Mouse (Mus musculus): Measurements from ENCODE around the gene Pced1b. TPM values are rescaled to one million over a fixed set of nuclear protein-coding genes. Genes with fewer than 3 reads are reported as not detected.

Pced1b gene
- polyA plus RNA-seq, 1 experiment from 2014 or later, result 3.2 TPM

DNA sequence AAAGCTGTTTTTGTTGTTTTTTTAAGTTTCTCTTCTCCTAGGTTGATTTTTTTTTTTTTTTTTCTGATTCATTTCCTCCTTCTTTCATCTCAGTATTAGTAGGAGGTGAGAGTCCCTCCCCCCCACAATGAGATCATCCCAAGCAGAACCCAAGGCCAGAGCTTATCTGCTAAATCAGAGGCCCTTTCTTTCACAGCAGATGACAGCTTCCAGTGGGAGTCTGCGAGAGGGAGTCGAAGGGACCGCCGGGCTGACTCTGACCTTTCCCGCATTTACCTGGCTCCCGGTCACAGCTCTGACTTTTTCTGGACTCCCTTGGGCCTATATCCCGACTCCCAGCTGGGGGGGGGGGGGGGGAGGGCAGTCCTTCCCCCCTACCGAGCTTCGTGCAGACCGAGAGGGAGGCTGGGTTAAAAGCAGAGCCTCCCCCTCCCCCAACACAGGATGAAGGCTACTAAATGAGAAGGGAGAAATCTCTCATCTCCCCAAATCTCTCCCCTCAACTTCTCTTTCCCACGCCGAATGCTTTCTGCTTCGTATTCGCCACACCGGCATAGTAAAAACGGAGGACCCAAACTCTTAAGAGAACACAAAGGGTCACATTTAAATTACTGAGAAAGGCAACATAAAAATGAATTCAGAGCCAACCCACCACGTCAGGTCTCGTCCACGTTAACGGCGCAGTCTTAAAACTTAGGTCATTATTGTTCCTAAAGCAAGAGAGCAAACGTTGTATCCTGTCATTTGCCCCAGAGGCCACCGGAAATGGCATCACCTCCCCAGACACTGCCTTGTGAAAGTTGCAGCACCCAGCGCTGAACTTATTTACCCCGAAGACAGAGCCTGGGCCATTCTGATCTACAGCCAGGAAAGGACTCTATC lies 126.5 kb downstream of the Pced1b start:
- H3K27me3 ChIP-seq (ENCODE audit: control insufficient read depth, insufficient read depth, low read length), result no peaks in the 10 kb centered on the region
- no peak overlapping the region for H3K4me3 ChIP-seq (ENCODE audit: low read depth, low read length)
- WGBS, result 14% methylated on average over 24 of the region's 25 CpGs
- DNase-seq (ENCODE audit: low spot score) (peak; percentile 40), ATAC-seq (ENCODE audit: low FRiP score) (0 out of 2 replicates have a peak, but pooled peaks have one; percentile 45)
- H3K4me1 ChIP-seq (replicated peaks; ENCODE audit: control insufficient read depth, insufficient read depth, low read length), result peaks cover 2% of the 10 kb centered on the region; the same call in 1 of the 2 replicates
- no peaks in the 10 kb centered on the region for H3K9me3 ChIP-seq (ENCODE audit: control insufficient read depth, low read length)
- peak overlapping the region; percentile 37 for H3K4me2 ChIP-seq (replicated peaks; ENCODE audit: low read depth, low read length)
- no peak overlapping the region for H3K9ac ChIP-seq (ENCODE audit: low read depth, low read length)
- H3K36me3 ChIP-seq (ENCODE audit: control insufficient read depth, insufficient read depth, low read length), result no peaks in the 10 kb centered on the region
- H3K27ac ChIP-seq (ENCODE audit: low read depth, low read length), result no peak overlapping the region

DNA sequence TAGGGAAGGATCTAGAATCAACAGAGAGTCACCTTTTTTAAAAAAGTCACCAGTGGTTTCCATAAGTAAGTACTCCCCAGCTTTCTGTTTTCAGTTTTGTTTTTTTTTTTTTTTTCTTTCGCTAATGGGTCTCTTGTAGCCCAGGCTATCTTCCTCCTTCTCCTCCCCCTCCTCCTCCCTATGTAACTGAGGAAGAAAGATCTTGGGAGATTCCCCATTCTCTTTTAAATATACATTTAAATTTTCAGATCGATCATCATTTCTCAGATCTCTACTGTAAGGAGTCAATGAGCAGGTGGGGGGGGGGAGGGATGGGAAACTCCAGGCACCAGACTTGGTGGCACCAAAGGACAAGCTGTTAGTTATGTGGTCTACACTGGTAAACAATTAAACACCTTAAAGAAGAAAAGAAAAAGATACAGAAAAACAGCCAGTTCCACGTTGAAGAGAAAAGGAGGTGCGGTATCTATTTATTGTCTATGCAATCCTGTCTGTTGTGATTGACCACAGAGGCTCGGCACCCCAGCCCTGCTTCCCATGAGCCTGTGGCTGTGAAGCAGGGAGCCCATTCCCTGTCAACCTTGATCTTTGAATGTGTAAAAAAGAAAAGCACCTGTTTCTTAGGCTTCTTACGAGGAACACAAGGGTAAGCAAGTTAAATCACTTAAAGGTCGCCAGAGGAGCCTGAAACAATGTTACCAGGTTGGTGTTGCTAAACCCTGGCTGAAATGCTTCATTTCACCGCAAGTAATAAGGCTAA lies 127.4 kb downstream of the Pced1b start:
- no peaks in the 10 kb centered on the region for H3K9me3 ChIP-seq (ENCODE audit: control insufficient read depth, low read length)
- no peak for DNase-seq (ENCODE audit: low spot score)
- H3K27ac ChIP-seq (ENCODE audit: low read depth, low read length), result no peak overlapping the region
- ATAC-seq (ENCODE audit: low FRiP score), result no peak
- H3K9ac ChIP-seq (ENCODE audit: low read depth, low read length), result no peak overlapping the region
- H3K4me3 ChIP-seq (ENCODE audit: low read depth, low read length), result no peak overlapping the region
- H3K4me2 ChIP-seq (replicated peaks; ENCODE audit: low read depth, low read length), result no peak overlapping the region
- H3K27me3 ChIP-seq (ENCODE audit: control insufficient read depth, insufficient read depth, low read length), result no peaks in the 10 kb centered on the region
- 63% methylated on average over 8 of the region's 8 CpGs for WGBS
- peaks cover 2% of the 10 kb centered on the region; the same call in 1 of the 2 replicates for H3K4me1 ChIP-seq (replicated peaks; ENCODE audit: control insufficient read depth, insufficient read depth, low read length)
- H3K36me3 ChIP-seq (ENCODE audit: control insufficient read depth, insufficient read depth, low read length), result no peaks in the 10 kb centered on the region

DNA sequence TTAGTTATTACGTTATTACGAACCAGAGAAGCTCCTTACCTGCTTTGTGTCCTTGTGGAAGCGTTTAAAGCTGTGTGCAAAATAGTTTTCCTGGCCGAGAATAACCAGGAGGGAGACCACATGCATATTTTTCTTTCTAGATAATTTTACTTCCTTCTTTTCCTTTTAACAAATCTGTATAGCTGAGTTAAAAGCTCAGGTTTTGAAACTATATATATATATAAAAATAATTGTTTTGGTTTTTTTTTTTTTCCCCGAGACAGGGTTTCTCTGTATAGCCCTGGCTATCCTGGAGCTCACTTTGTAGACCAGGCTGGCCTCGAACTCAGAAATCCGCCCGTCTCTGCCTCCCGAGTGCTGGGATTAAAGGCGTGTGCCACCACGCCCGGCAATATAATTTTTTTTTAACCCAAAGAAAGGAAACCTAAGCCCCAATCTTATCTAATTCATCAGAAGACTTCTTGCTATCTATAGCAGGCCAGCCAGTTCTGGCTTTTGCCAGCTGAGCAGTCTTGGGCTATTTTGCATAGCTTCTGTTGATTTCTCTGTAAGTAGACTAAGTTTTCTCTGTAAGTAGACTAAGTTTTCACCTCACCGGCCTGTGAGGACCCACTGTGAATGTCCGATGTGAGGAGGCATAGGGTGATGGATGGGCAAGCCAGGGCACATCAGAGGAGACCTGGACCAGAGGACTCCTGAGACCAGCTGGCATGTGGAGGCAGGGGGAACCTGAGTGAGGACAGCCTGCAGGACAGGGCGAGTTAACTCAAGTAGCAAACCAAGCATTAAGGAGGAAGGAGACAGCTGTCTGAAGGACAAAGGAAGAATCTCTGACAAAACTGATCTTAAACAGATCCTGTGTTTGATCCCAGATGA lies 128.2 kb downstream of the Pced1b start:
- H3K9me3 ChIP-seq (ENCODE audit: control insufficient read depth, low read length), result no peaks in the 10 kb centered on the region
- H3K36me3 ChIP-seq (ENCODE audit: control insufficient read depth, insufficient read depth, low read length), result no peaks in the 10 kb centered on the region
- DNase-seq (ENCODE audit: low spot score) (no peak), ATAC-seq (ENCODE audit: low FRiP score) (no peak)
- H3K27ac ChIP-seq (ENCODE audit: low read depth, low read length), result no peak overlapping the region
- 85% methylated on average over 15 of the region's 15 CpGs for WGBS
- H3K9ac ChIP-seq (ENCODE audit: low read depth, low read length), result no peak overlapping the region
- H3K27me3 ChIP-seq (ENCODE audit: control insufficient read depth, insufficient read depth, low read length), result no peaks in the 10 kb centered on the region
- H3K4me1 ChIP-seq (replicated peaks; ENCODE audit: control insufficient read depth, insufficient read depth, low read length), result peaks cover 2% of the 10 kb centered on the region; the same call in 1 of the 2 replicates
- H3K4me2 ChIP-seq (replicated peaks; ENCODE audit: low read depth, low read length), result no peak overlapping the region
- H3K4me3 ChIP-seq (ENCODE audit: low read depth, low read length), result no peak overlapping the region

DNA sequence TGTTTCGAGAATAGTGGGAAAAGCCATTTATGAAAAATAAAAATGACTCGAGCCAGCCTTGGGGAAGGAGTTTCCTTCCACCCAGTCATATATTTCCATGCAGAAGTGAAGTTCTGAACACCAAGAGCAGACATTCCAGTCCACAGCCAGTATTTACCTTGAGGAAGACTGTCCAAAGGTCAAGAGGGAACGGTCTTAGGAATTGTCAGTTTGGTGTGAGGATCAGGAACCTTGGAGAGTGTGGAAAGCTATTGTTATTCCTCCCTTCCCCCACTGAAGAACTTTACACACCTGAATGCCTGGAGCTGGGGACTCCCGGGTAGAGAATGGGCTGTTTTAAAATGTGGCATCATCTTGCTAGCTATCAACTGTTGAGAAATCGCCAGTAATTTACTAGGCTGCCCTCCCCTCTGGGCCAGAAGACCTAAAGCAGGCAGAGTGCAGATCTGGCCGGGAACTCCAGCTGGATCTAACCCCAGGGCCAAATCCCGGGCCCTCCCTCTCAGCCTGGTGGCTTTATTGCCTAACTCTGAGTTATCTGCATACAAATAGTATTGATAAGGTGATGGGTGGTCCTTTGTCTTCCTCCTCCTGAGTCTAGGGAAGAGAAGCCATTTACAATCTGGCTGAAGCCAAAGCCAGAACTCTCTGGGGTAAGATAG lies 129.3 kb downstream of the Pced1b start:
- no peaks in the 10 kb centered on the region for H3K9me3 ChIP-seq (ENCODE audit: control insufficient read depth, low read length)
- H3K9ac ChIP-seq (ENCODE audit: low read depth, low read length), result no peak overlapping the region
- H3K4me3 ChIP-seq (ENCODE audit: low read depth, low read length), result no peak overlapping the region
- peaks cover 2% of the 10 kb centered on the region; the same call in 1 of the 2 replicates for H3K4me1 ChIP-seq (replicated peaks; ENCODE audit: control insufficient read depth, insufficient read depth, low read length)
- no peak overlapping the region for H3K27ac ChIP-seq (ENCODE audit: low read depth, low read length)
- DNase-seq (ENCODE audit: low spot score) (no peak), ATAC-seq (ENCODE audit: low FRiP score) (no peak)
- no peaks in the 10 kb centered on the region for H3K27me3 ChIP-seq (ENCODE audit: control insufficient read depth, insufficient read depth, low read length)
- H3K4me2 ChIP-seq (replicated peaks; ENCODE audit: low read depth, low read length), result no peak overlapping the region; the same call in 1 of the 2 replicates
- 31% methylated on average over 7 of the region's 7 CpGs for WGBS
- no peaks in the 10 kb centered on the region for H3K36me3 ChIP-seq (ENCODE audit: control insufficient read depth, insufficient read depth, low read length)

DNA sequence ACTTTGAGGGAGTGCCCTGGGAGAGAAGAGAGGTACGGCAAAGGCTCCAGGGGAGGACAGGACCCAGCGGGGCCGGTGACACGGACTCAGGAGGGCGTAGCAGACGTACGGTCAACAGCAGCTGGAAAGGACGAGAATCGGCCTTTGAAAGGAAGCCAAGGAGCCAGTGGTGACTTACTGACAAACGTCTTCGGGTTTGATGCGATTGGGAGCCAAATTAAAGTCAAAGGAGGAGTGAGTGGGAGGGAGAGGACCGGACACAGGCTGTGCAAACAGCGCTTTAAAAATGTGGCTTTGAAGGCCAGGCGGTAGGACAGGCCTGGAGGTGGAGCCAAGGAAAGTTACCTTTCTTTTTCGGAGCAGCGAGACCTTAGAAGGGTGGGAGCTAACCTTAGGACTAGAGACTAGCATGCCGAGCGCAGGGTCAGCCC lies 129.9 kb downstream of the Pced1b start:
- WGBS, result 10% methylated on average over 19 of the region's 19 CpGs
- H3K27ac ChIP-seq (ENCODE audit: low read depth, low read length), result no peak overlapping the region

DNA sequence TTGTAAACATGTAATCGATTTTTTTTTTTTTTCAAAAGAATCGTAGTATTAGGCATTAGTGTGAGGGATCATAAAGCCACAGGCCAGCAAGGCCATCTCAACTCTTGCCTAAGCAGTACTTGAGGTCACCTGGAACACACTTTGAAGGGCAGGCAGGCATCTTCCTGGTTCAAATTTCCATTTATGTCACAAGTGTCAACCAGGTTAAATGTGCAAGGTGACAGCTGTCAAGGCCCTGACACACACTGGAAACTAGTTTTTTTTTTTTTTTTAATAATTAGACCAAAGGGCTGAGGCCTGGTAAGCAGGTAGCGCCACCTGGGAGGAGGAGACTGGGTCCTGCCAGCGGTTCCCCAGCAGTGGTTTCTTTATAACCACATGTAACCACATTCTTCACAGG lies 131.2 kb downstream of the Pced1b start:
- WGBS, result 87% methylated on average over 4 of the region's 4 CpGs
- Histone ChIP-seq H3K4me1 (replicated peaks; ENCODE audit: control insufficient read depth, insufficient read depth, low read length) (peaks cover 2% of the 10 kb centered on the region; the same call in 1 of the 2 replicates), H3K4me3 (ENCODE audit: low read depth, low read length) (no peak overlapping the region), H3K27me3 (ENCODE audit: control insufficient read depth, insufficient read depth, low read length) (no peaks in the 10 kb centered on the region), H3K4me2 (replicated peaks; ENCODE audit: low read depth, low read length) (no peak overlapping the region), H3K27ac (ENCODE audit: low read depth, low read length) (no peak overlapping the region), H3K9me3 (ENCODE audit: control insufficient read depth, low read length) (no peaks in the 10 kb centered on the region), H3K36me3 (ENCODE audit: control insufficient read depth, insufficient read depth, low read length) (no peaks in the 10 kb centered on the region), H3K9ac (ENCODE audit: low read depth, low read length) (no peak overlapping the region)
- ATAC-seq (ENCODE audit: low FRiP score), result no peak
- no peak for DNase-seq (ENCODE audit: low spot score)

More for the DNA sequence above, 129.9 kb downstream of the Pced1b start:
- H3K4me1 ChIP-seq (replicated peaks; ENCODE audit: control insufficient read depth, insufficient read depth, low read length), result peaks cover 2% of the 10 kb centered on the region; the same call in 1 of the 2 replicates
- H3K36me3 ChIP-seq (ENCODE audit: control insufficient read depth, insufficient read depth, low read length), result no peaks in the 10 kb centered on the region
- H3K9ac ChIP-seq (ENCODE audit: low read depth, low read length), result no peak overlapping the region
- H3K4me3 ChIP-seq (ENCODE audit: low read depth, low read length), result no peak overlapping the region
- H3K9me3 ChIP-seq (ENCODE audit: control insufficient read depth, low read length), result no peaks in the 10 kb centered on the region
- ATAC-seq (ENCODE audit: low FRiP score), result no peak
- peak; percentile 29 for DNase-seq (ENCODE audit: low spot score)
- no peaks in the 10 kb centered on the region for H3K27me3 ChIP-seq (ENCODE audit: control insufficient read depth, insufficient read depth, low read length)
- no peak overlapping the region; the same call in 1 of the 2 replicates for H3K4me2 ChIP-seq (replicated peaks; ENCODE audit: low read depth, low read length)

DNA sequence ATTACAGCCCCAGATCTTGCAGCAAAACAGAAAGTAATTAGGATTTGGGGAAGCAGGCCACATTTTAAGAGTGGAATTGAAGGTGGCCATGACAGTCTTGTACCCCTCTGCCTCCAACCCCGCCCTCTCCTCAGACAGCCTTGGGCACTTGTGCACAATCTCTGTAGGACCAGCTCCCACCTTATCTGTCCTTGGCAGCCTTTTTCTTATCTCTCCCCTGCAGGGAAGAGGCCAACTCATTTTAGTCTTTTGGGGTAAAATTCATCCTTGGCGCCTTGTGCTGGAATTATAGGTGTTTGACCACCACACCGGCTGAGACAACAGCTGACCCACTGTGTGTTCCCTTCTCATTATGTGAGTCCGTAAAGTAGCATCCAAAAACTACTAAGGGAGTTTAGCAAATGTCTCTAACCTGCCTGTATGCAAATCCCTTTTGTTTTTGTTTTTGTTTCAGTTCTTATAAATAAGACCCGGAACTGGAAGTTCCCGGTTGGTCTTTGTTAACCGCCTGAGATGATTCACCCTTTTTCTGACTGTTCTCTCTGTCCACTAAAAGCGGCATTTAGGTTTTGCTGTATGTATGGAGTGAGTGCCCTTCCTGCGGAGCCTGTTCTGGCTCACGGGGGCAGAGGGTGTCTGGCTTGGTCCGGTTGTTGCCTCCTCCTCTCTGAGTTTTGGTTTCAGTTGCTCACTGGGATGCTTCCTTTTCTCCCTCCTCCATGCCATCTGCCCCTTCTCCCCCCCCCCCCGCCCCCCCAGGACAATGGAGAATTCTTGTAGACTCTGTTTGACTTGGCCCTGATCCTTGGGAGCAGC lies 132.8 kb downstream of the Pced1b start:
- H3K27me3 ChIP-seq (ENCODE audit: control insufficient read depth, insufficient read depth, low read length), result no peaks in the 10 kb centered on the region
- H3K27ac ChIP-seq (ENCODE audit: low read depth, low read length), result no peak overlapping the region
- no peaks in the 10 kb centered on the region for H3K9me3 ChIP-seq (ENCODE audit: control insufficient read depth, low read length)
- H3K4me1 ChIP-seq (replicated peaks; ENCODE audit: control insufficient read depth, insufficient read depth, low read length), result no peaks in the 10 kb centered on the region
- H3K4me2 ChIP-seq (replicated peaks; ENCODE audit: low read depth, low read length), result no peak overlapping the region
- H3K36me3 ChIP-seq (ENCODE audit: control insufficient read depth, insufficient read depth, low read length), result no peaks in the 10 kb centered on the region
- 69% methylated on average over 11 of the region's 12 CpGs for WGBS
- ATAC-seq (ENCODE audit: low FRiP score), result no peak
- no peak overlapping the region for H3K9ac ChIP-seq (ENCODE audit: low read depth, low read length)
- no peak overlapping the region for H3K4me3 ChIP-seq (ENCODE audit: low read depth, low read length)
- no peak for DNase-seq (ENCODE audit: low spot score)
